In the genomic region with DNA sequence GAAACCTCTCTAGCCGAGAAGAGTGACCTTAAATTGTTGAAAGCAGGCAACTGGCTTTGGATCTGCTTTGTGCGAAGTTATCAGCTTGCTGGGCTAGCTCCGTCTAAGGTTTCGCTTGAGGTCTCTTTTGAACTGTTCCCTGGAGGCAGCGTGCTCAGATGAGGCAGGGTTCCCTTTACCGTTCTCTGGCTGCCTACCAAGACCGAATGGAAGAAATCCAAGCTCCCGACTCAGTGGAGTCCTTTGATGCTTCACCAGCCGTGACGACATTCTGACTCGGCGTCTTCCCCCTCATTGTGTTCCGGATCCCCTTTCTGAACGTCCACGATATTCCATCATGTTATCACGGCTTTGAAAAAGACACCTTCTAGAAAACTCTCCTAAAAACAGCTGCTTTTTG, we compare ENCODE assay signal across 17 mouse cellular contexts.
DNase-seq lines count a peak whose midpoint lies in the region; ATAC-seq lines count a peak whose summit lies in the region.
"Had no signal": no experiment of that assay in that cellular context is flagged by ENCODE, and none has a peak within 500 bp of the region (broad histone marks: within the 10 kb centered on the region; RNA-seq: fewer than 3 reads in every experiment).

No protein-coding gene starts in this region.

- H3K27me3 ChIP-seq in heart, embryonic 11.5 days (ENCODE audit: control insufficient read depth, insufficient read depth, low read length): no peaks in the 10 kb centered on the region
- H3K27me3 ChIP-seq: forebrain, embryonic 12.5 days had no signal

- H3K9me3 ChIP-seq in heart, embryonic 11.5 days (replicated peaks; ENCODE audit: control insufficient read depth, low read length): no peaks in the 10 kb centered on the region

- peaks cover 4% of the 10 kb centered on the region for H3K36me3 ChIP-seq in heart, embryonic 11.5 days (ENCODE audit: control insufficient read depth, insufficient read depth, low read length)

- no peak overlapping the region for H3K9ac ChIP-seq in heart, embryonic 11.5 days (ENCODE audit: low read depth, low read length)
- H3K9ac ChIP-seq: forebrain, embryonic 12.5 days had no signal

- no peak overlapping the region for H3K27ac ChIP-seq in heart, embryonic 11.5 days (ENCODE audit: low read depth, low read length)
- H3K27ac ChIP-seq: forebrain, embryonic 12.5 days had no signal

- no peak overlapping the region for H3K4me3 ChIP-seq in heart, embryonic 11.5 days (ENCODE audit: low read depth, low read length)
- H3K4me3 ChIP-seq: forebrain, embryonic 12.5 days had no signal

- no peak for ATAC-seq in heart, embryonic 11.5 days (replicated peaks; ENCODE audit: insufficient number of reproducible peaks, low FRiP score, low TSS enrichment)
- ATAC-seq: inflammation-experienced regulatory T-cells, adult 6 months; midbrain, embryonic 16.5 days had no signal

- peak; percentile 45 to 64 for DNase-seq in cerebellum, postnatal 10 days
- DNase-seq in cerebellum, adult 9-10 months: no peak
- DNase-seq in layer of hippocampus, postnatal 10 days (ENCODE audit: low spot score in 2 of 2): peak; percentile 8 to 25
- DNase-seq in layer of hippocampus, adult 9-11 months: no peak
- peak; percentile 12 for DNase-seq in right cerebral cortex, adult 18-20 months
- DNase-seq in right cerebral cortex, postnatal 36 days (ENCODE audit: low spot score in 2 of 2): no peak
- peak; percentile 23 for DNase-seq in right cerebral cortex, postnatal 4 days
- DNase-seq: B cell, adult 2 months; kidney, adult 2 months; kidney, postnatal 10 days; liver; lung, postnatal 10 days; thymus, postnatal 25 days had no signal

- WGBS in heart, embryonic 11.5 days (ENCODE audit: insufficient replicate concordance): 84% methylated on average over 16 of the region's 16 CpGs

- no peaks in the 10 kb centered on the region for H3K4me1 ChIP-seq in heart, embryonic 11.5 days (ENCODE audit: control insufficient read depth, insufficient read depth, low read length)
- H3K4me1 ChIP-seq: forebrain, embryonic 12.5 days had no signal

- no peak overlapping the region for H3K4me2 ChIP-seq in heart, embryonic 11.5 days
- H3K4me2 ChIP-seq: forebrain, embryonic 12.5 days had no signal

Comparison
In these comparisons a context has a peak if more than half of its experiments do, and no peak if none do; other contexts are left out.
1. DNase-seq: peak in cerebellum, postnatal 10 days (2 of 2), layer of hippocampus, postnatal 10 days (2 of 2), right cerebral cortex, adult 18-20 months (single experiment) and right cerebral cortex, postnatal 4 days (single experiment); none in cerebellum, adult 9-10 months (single experiment), layer of hippocampus, adult 9-11 months (single experiment) and right cerebral cortex, postnatal 36 days (0 of 2).